Mouse (Mus musculus) G1E (cell line): Measurements from ENCODE around the gene Slc30a2.
"Not testable (repeated sequence)": the region's sequence is repeated elsewhere in the genome, so short reads cannot be mapped to it uniquely, and the experiment has no call there.

ENCODE experiments used
- CTCF ChIP-seq: IDR thresholded peaks from 2 replicates; pipeline ENCODE4 v1.5.1; 2012; ENCODE audit warnings: low read depth, low read length, inconsistent platforms, mixed read lengths
- TAL1 ChIP-seq: conservative IDR thresholded peaks from 2 replicates; pipeline ENCODE4 v1.6.1; 2012; ENCODE audit warnings: low read depth, low read length, inconsistent platforms, mixed read lengths

- TF ChIP-seq CTCF, TAL1: not testable (repeated sequence)
Observed at GRCm38 (mm10) chr4:134341231-134341630, 1.8 kb upstream of the Slc30a2 start.
